17 mouse cellular contexts compared by ENCODE assay signal in the genomic region with DNA sequence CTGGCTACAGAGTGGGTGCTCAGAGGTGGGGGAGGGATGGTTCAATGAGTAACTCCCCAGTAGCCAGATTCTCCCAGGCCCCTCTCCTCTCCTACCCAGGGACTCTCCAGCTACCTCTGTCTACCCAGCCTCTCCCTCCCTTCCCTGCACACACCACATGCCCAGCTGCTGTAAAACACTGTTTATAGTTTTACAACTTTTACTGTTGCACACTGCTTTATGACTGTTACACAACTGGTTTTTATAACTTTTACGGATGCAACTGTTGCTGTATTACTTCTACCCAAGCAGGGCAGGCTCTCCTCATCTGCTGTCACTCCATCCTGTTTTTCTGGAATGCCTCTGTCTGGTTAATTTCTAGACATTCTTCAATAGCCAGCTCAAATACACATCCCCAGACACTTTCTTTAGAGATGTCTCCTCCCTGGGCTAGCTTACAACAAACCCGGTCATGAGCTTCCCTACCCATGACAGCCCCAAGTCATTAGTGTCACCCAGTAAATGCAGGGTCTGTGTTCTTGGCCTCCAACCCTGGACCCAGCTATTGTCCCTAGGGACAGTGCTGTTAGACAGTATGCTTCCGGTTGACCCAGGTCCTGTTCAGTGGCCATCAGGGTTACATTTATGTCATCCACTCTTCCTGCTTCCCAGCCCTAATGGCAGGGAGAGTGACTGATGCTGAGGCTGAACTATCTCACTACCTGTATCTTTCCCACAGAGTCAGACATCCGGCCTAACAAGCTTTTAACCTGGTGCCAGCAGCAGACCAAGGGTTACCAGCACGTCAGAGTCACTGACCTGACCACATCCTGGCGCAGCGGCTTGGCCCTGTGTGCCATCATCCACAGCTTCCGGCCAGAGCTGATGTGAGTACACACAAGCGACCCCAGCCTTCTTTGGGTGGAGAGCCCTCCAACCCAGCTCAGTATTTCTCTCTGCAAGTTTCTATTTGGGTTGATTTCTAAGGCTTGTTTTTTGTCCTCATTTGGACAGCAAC.
DNase-seq lines count a peak whose midpoint lies in the region; ATAC-seq and TF ChIP-seq lines count a peak whose summit lies in the region.
"Had no signal": no experiment of that assay in that cellular context is flagged by ENCODE, and none has a peak within 500 bp of the region (broad histone marks: within the 10 kb centered on the region; RNA-seq: fewer than 3 reads in every experiment).

No protein-coding gene starts in this region.

- no peak for TF ChIP-seq CTCF in cerebellum, adult 2 months (IDR thresholded peaks at IDR 0.05; ENCODE audit: borderline replicate concordance, insufficient read depth, low read depth, low read length)

- 79% methylated on average over 9 of the region's 9 CpGs for WGBS in intestine, embryonic 14.5 days
- 91% methylated on average over 9 of the region's 9 CpGs for WGBS in midbrain, embryonic 13.5 days
- WGBS in cerebellum, adult 2 months, result 90% methylated on average over 9 of the region's 9 CpGs

- ATAC-seq in intestine, embryonic 14.5 days (replicated peaks; ENCODE audit: low FRiP score, low TSS enrichment, low read depth), result 0 out of 2 replicates have a peak, but pooled peaks have one; percentile 19
- ATAC-seq in neutrophil, adult 5-6 weeks (ENCODE audit: extremely low read depth, insufficient number of reproducible peaks, low FRiP score, poor library complexity, severe bottlenecking), result peak; percentile 36; the same call in 1 of the 2 replicates
- ATAC-seq in midbrain, embryonic 13.5 days, result no peak
- ATAC-seq: forebrain, embryonic 13.5 days had no signal

- H3K4me1 ChIP-seq in intestine, embryonic 14.5 days (replicated peaks; ENCODE audit: control insufficient read depth, insufficient read depth, low read length), result 0 out of 2 replicates have a peak, but pooled peaks cover 5% of the 10 kb centered on the region
- no peaks in the 10 kb centered on the region for H3K4me1 ChIP-seq in midbrain, embryonic 13.5 days (replicated peaks)
- H3K4me1 ChIP-seq in cerebellum, adult 2 months (ENCODE audit: control insufficient read depth, insufficient read depth, low read length), result peaks cover 19% of the 10 kb centered on the region
- H3K4me1 ChIP-seq: liver, embryonic 13.5 days had no signal

- H3K27ac ChIP-seq in intestine, embryonic 14.5 days (ENCODE audit: low read depth), result no peak overlapping the region
- H3K27ac ChIP-seq in midbrain, embryonic 13.5 days, result no peak overlapping the region
- no peak overlapping the region for H3K27ac ChIP-seq in cerebellum, adult 2 months (ENCODE audit: insufficient read depth, low read length)
- H3K27ac ChIP-seq: embryonic facial prominence, embryonic 13.5 days; forebrain, embryonic 13.5 days; heart, embryonic 13.5 days; hindbrain, embryonic 14.5 days; left cerebral cortex, adult 2 months; liver, embryonic 13.5 days had no signal

- H3K4me2 ChIP-seq in intestine, embryonic 14.5 days (ENCODE audit: low read length), result no peak overlapping the region
- no peak overlapping the region for H3K4me2 ChIP-seq in midbrain, embryonic 13.5 days (replicated peaks)
- H3K4me2 ChIP-seq: embryonic facial prominence, embryonic 13.5 days; forebrain, embryonic 13.5 days; heart, embryonic 13.5 days; hindbrain, embryonic 14.5 days; liver, embryonic 13.5 days had no signal

- no peak for TF ChIP-seq POLR2A in cerebellum, adult 2 months (IDR thresholded peaks at IDR 0.05; ENCODE audit: borderline replicate concordance, insufficient read depth, low read length)

- H3K9ac ChIP-seq in intestine, embryonic 14.5 days (ENCODE audit: low read length), result no peak overlapping the region
- H3K9ac ChIP-seq in midbrain, embryonic 13.5 days (replicated peaks), result no peak overlapping the region
- H3K9ac ChIP-seq: embryonic facial prominence, embryonic 13.5 days; forebrain, embryonic 13.5 days; heart, embryonic 13.5 days; hindbrain, embryonic 14.5 days; liver, embryonic 13.5 days had no signal

- H3K36me3 ChIP-seq in intestine, embryonic 14.5 days (ENCODE audit: control insufficient read depth, insufficient read depth, low read length), result no peaks in the 10 kb centered on the region
- H3K36me3 ChIP-seq in midbrain, embryonic 13.5 days, result no peaks in the 10 kb centered on the region
- H3K36me3 ChIP-seq: embryonic facial prominence, embryonic 13.5 days had no signal

- no peaks in the 10 kb centered on the region for H3K9me3 ChIP-seq in intestine, embryonic 14.5 days (ENCODE audit: control insufficient read depth, low read length)
- H3K9me3 ChIP-seq in midbrain, embryonic 13.5 days, result no peaks in the 10 kb centered on the region; the same call in 1 of the 2 replicates
- H3K9me3 ChIP-seq: forebrain, embryonic 13.5 days; heart, embryonic 13.5 days; liver, embryonic 13.5 days had no signal

- H3K27me3 ChIP-seq in intestine, embryonic 14.5 days (replicated peaks; ENCODE audit: control insufficient read depth, insufficient read depth, low read length), result no peaks in the 10 kb centered on the region
- no peaks in the 10 kb centered on the region for H3K27me3 ChIP-seq in midbrain, embryonic 13.5 days
- no peaks in the 10 kb centered on the region for H3K27me3 ChIP-seq in cerebellum, adult 2 months (ENCODE audit: control insufficient read depth, insufficient read depth, low read length)
- H3K27me3 ChIP-seq: embryonic facial prominence, embryonic 13.5 days; forebrain, embryonic 13.5 days; heart, embryonic 13.5 days; liver, embryonic 13.5 days had no signal

- H3K4me3 ChIP-seq in intestine, embryonic 14.5 days (ENCODE audit: low read depth, low read length), result no peak overlapping the region
- H3K4me3 ChIP-seq in midbrain, embryonic 13.5 days (replicated peaks), result no peak overlapping the region
- H3K4me3 ChIP-seq in cerebellum, adult 2 months (replicated peaks; ENCODE audit: insufficient read depth, low read depth, low read length), result no peak overlapping the region
- H3K4me3 ChIP-seq: embryonic facial prominence, embryonic 13.5 days; forebrain, embryonic 13.5 days; heart, embryonic 13.5 days; left cerebral cortex, adult 2 months; liver, embryonic 13.5 days; myocyte had no signal

- DNase-seq in kidney, adult 9 months, result peak; percentile 34
- no peak for DNase-seq in kidney, postnatal 14 days
- DNase-seq in CD4-positive, CD25-positive, alpha-beta regulatory T cell, adult 2 months (ENCODE audit: low read depth, low spot score), result peak; percentile 59
- DNase-seq in intestine, embryonic 14.5 days (ENCODE audit: low spot score), result no peak
- no peak for DNase-seq in cerebellum, adult 2 months
- no peak for DNase-seq in right cerebral cortex, postnatal 36 days (ENCODE audit: low spot score in 2 of 2)
- DNase-seq: B cell, adult 2 months; cerebellum, adult 8-10 months; liver, embryonic 13.5 days had no signal

Comparison
In these comparisons a context has a peak if more than half of its experiments do, and no peak if none do; other contexts are left out.
1. DNase-seq: peak in kidney, adult 9 months (single experiment) and CD4-positive, CD25-positive, alpha-beta regulatory T cell, adult 2 months (single experiment); none in kidney, postnatal 14 days (single experiment), intestine, embryonic 14.5 days (single experiment), cerebellum, adult 2 months (0 of 2) and right cerebral cortex, postnatal 36 days (0 of 2).